Mouse (Mus musculus): ENCODE data around the gene Adcy2.

Gene Adcy2

DNA sequence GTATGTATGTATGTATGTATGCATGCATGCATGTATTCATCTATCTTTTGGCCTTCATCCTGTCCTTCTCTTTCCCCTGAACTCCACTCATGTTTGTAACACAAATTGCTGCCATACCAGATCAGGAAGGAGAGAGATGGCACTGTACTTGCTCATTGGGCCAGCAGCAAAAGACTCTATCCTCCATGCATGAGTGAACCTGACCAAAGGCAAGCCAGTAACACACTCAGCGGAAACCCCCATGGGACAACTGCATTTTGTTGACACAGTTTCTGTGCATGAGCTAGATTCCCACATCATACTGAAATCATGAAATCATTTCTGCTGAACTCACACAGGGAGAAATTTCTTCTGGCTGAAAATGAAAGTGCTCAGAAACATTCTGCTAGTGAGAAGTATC lies 172.9 kb downstream of the Adcy2 start:
- no peak for DNase-seq (ENCODE audit: low spot score in 2 of 2)

DNA sequence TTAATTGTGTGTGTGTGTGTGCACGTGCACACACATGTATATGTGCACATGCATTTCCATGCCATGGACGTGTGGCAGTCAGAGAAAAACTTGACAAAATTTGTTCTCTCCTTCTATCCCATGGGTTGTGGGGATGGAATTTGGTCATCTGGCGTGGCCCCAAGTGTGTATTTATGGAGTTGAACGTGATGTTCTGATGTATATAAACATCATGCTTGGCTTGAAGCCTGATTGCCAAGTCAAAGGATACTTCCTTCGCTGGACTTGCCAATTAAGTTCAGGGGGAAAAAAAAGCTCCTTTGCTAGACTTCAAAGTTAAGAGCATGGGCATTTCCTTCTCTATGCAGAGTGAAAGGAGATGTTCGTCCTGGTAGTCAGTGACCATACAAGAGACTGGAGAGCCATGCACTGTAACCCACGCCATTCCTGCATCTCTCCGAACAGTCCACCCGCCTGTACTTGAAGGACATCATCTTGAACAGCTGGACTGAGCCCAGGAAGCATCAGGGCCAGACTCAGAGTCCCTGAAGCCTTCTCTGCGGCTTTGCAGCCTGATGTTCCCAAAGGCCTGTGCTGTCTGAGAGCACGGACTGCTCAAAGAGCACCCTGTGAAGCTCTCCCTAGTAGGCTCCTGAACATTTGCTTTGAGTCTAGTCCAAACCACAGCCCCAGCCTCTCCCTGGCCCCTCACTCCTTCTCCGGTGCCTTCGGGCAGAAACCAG lies 178.3 kb downstream of the Adcy2 start:
- no peak for DNase-seq (ENCODE audit: low spot score in 2 of 2)

DNA sequence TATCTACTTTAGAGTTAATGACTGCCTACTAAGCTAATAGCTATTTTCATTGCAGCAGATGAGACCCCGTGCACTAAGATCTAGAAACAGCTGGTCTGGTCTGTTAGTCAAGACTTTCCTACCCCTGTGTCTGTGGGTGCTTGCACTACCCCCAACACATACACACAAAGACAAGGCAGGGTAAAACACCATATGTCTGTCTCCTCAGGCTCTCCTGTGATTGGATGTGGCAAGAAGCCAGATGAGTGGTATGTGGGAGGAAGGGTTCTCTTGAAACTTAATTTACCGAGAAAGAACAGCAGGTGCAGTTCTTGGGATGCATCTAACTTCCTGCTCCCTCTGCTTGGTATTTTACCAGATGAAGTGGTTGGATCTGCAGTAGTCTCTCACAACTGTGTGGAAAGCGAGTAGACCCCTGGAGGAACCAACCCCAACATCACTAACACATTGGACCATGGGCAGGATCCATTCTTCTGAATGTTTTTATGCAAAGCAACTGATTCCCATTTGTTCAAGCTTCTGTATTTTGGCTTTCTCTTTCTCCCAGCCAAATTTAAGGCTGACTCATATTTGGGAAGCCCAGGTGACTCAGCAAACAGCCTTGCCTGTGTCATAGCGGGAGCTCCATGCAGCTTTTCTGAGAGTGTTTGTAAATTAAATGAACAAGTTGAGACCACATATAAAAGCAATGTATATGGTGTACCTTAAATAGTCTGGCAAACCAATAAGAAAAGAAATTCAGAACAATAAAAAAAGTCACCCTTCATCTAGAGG lies 183.4 kb downstream of the Adcy2 start:
- DNase-seq (ENCODE audit: low spot score in 2 of 2): peak; percentile 47 to 77

DNA sequence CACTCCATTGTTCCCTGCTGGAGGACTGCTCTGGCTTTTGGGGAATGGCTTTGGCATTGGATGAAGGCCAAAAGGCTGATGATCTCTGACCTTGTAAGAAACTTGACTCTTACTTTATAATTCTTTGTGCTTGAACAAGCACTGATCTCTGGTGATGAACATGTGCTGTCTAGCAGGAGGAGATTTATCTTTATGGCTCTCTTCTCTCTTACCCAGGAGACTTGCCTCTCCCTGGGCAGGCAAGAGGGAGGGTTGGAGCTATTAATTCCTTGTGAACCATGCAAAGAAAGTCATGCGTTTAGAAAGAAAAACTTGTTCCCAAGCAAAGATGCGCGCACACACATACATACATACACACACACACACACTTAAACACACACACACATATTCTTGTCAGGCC lies 188.2 kb downstream of the Adcy2 start:
- no peak for DNase-seq (ENCODE audit: low spot score in 2 of 2)

DNA sequence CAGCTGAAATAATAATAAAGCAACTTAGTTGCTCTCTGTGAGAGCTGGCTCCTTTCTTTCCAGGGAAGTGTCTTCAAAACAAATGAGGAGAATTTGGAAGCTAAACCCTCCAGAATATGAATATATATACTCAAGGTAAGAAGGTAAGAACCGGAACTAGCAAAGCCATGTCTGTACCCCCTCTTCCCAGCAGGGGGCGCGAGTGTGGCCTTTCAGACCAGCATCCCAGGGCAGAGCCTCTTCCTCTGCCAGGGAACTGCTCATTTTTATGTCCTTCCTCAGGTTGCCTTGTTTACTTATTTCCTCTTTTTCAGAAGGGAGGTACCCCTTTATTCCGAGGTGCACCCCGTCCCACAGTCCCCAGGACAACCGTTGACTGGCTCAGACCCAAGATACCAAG lies 199.6 kb downstream of the Adcy2 start:
- peak in 1 of 2 experiments; percentile 43 for DNase-seq (ENCODE audit: low spot score in 2 of 2)

DNA sequence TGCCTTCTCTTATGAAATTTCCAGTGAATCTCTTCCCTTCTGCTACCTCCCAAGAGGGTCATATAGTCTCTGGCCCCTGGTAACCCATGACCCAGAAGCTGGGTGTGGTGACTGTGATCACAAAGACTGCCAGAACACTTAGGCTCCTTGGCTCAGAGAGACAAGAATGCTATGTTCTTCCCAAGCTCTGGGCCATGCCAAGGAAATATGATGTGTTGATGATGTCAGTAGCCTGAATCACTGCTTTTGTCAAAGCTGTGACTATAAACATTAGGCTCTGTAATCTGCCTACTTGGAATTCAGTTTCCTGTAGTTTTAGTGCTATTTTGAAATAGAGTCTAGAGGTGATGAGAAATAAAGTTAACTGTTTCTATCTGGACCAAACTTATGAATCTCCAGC lies 206.1 kb downstream of the Adcy2 start:
- DNase-seq (ENCODE audit: low spot score in 2 of 2): no peak

DNA sequence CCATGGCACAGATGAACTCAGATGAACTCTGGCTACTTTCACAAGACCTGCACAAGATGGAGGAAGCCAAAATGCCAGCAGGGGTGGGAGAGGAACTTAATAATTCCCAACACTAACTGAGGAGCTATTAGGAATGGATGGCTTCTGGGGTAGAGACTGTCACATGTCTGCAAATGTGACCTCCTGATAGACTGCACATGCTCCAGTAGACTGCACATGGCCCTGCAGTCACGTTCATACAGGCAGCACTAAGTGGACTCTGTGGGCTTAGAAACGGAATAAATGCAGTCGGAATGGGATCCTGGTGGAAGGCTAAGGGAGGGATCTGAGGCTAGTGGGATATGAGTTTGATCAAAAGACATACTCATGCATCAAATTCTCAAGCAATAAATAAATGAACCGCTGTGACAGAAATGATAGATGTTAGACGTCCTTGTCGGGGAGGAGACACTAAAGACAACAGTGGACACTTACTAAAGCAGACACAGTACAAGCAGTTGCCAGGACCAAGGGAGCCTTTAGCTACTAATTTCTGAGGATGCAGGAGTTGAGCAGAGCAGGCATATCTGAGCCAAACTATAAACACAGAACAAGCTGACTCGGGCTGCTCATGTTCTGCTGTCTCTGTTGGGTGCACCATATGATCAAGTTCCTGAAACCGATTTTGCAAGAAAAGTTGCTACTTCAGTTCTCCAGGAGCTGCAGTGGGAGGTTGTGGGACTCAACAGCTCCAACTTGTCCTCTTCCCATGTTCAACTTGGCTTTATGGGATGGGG lies 211.9 kb downstream of the Adcy2 start:
- DNase-seq (ENCODE audit: low spot score in 2 of 2): no peak

DNA sequence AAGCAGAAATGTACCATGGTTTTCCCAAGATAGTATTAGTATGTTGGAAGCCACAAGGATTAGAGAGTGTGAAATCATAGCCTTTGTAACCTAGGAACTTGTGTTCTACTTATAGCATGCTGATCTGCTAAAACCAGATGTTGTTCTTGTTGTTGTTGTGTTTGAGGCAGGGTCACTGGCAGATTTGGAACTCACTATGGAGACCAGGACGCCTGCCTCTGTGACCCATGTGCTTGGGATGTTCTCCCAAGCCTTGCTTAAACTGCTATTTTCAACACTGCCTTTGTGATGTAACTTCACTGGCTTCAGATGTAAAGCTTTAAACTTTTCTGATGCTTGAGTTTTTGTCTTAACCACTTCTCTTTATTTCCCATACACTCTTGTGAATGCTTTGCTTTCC lies 216.2 kb downstream of the Adcy2 start:
- DNase-seq (ENCODE audit: low spot score in 2 of 2): no peak

DNA sequence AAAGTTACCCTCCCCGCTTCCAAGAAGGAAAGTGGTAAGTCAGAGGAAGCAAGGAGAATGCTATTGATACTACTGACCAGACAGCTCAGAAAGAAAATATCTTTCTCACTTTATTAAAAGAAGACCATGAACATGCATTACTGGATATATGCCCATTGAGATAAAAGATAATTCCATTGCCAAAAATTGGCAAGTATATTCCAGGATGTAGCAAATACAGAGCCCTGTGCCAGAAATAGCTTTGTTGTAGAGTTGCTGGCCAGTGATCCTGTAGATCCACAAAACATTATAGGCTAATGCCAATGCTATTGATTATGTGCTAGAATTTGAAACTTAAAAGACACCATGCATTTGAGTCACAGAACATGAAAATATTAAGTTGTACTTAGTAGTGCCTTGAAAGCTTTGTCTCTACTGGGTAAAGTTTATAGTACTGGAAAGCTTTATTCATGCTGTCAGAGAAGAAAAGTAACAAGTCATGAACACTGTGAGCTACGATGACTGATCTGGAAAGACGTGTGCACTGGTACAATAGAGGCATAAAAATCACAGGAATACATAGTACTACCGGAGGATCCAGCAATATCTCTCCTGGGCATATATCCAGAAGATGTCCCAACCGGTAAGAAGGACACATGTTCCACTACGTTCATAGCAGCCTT lies 221.2 kb downstream of the Adcy2 start:
- DNase-seq (ENCODE audit: low spot score in 2 of 2): no peak

DNA sequence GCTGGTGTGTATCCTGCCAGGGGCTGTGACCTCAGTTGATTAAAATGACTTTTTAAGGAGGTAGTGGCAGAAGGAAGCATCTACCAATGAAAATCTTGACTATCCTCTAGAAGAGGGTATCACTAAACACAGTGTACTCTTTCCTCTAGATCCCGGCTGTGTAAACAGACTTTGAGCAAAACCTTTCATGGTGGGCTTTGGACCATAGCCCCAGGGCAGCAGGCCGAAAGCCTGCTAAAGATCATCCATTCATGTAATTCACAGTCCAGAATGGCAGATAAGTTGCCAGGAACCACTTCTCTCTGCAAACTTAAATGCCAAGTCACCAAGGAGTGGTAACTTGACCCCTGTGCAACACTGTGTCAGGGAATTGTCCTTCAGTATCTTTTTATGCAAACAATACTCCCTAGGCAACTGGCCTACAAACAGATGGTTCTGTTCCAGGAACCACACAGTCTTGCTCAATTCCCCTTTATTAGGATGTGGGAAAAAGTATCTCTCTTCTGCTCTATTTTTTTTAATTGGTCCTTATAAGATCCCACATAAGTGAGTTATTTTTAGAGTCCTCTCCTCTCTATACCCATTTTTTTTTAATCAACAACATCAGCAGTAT lies 225.6 kb downstream of the Adcy2 start:
- DNase-seq (ENCODE audit: low spot score in 2 of 2): no peak

DNA sequence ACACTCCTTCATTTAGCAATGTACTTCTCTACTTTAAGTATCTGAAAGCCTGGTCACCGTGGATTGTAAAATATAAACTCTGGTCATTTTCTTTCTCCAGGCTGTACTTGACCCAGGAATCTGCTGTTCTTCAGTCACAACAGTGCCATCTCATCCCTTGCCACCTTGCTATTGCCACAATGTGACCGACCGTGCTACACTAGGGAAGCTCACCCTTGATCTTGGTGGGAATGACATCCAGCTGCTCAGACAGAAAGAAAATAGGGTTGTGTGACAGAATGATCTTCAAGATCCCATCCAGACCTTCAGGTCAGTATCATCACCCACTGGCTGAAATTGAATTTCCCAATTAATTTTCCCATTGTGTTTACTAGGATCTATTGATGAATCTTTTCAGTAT lies 230.8 kb downstream of the Adcy2 start:
- DNase-seq (ENCODE audit: low spot score in 2 of 2): no peak

DNA sequence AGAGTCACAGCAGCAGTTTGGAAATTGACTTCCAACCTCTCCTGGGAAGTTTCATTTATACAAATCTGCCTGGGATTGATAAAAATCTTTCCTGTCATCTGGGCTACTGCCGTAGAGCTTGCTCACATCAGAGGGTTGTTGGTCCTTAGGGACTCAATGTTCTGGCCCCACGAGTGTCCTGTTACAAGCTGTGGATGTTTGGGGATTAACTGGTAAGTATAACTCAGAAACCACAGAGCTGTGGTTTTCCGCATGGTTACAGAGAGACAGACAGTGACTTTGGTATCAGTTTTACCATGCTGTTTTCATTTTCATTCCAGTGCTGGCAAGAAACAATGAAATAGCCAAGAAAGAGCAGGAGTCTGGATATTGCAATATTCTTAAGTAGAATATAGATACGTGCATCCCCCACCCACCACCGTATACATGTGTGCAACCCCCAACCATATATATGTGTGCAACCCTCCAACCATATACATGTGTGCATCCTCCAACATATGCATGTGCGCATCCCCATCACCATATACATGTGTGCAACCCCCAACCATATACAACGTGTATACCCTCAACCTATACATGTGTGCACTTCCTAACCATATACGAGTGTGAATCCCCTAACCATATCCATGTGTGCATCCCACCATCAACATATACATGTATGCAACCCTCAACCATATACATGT lies 233.3 kb downstream of the Adcy2 start:
- DNase-seq (ENCODE audit: low spot score in 2 of 2): no peak

DNA sequence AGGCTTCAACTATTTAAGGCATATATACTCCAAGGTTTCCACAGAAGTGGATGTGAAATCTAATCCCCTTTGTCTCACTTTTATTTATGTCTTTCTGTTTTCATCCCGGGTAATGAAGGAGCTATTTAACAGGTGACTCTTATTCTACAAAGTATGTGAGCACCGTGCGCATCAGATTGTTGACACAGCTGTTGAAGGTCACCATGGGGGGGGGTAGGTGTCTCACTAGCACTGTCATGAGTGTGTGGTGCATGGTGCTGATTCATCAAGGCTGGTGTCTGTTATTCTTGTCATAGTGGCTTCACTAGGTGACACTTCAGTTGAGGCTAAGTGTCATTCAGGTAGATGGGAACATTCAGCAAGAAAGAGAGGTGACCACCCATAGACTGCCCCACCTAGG lies 234.7 kb downstream of the Adcy2 start:
- DNase-seq (ENCODE audit: low spot score in 2 of 2): no peak

DNA sequence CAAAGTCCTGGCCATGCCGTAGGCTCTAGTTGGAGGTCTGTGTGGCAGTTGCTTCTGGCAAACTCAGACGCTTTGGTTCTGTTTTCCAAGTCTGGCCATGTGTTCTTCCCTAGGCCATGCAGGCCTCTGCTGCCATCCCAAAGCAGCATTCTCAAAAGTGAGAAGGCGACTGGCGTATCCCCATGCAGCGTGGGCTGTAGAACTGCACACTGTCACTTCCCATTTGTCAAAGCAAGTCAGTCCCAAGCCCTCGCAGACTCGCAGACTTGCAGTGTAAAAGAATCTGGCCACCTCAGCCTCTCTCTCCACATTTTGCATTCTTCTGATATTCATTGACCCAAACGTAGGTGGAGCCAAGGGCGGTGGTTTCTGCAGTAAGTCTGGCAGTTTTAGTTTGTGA lies 249.5 kb downstream of the Adcy2 start:
- peak; percentile 48 to 56 for DNase-seq (ENCODE audit: low spot score in 2 of 2)

DNA sequence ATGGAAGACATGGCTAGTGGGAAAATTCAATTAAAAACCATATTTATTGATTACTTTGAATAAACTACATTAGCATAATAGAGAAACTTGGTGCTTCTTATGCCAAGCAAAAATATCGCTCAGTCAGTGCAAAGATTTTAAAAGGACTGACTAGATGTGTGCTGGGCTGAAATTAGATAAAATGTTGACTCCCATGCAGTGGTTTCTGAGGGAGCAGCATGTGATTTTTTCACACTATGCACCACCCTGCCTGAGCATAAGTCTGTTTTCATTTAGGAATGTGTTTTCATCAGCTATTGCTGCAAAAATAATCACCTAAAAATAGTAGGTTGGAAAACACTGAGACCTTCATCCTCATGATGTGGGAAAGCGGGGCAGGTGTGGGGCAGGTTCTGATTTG lies 250.0 kb downstream of the Adcy2 start:
- no peak for DNase-seq (ENCODE audit: low spot score in 2 of 2)

DNA sequence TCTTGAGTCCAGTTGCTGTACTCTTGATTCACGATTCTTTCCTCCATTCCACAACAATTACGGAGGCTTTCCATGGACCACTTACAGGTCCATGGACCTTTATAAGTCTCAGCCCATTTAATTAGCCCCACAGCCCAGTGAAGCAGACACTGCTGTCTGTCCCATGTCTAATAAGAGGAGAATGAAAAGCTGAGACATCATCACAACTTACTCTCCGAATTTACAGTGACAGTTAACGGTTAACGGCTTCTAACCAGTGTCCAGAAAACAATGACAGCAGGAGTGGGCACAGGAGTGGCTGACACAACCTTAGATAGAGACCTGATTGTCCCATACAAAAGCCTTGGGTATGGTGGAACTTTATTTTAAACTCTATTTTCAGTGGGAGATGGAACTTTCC lies 253.9 kb downstream of the Adcy2 start:
- DNase-seq (ENCODE audit: low spot score in 2 of 2): no peak

DNA sequence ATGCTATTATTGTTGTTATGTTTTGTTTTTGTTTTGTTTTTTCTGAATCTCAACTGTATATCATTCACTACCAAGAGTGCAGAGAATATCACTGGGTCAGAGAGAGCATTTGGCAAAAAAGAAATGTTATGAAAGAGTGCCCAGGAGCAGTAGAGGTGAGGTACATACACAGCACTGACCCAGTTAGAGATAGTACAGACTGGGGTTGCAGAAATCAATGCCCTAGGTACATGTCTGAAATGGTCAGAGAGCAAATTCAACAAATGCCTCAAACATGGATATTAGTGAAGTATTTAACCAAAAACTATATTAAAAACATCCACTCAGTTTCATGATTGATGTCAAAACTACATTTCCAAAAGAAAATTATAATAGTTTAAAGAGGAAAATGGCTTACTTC lies 286.7 kb downstream of the Adcy2 start:
- DNase-seq (ENCODE audit: low spot score in 2 of 2): no peak

DNA sequence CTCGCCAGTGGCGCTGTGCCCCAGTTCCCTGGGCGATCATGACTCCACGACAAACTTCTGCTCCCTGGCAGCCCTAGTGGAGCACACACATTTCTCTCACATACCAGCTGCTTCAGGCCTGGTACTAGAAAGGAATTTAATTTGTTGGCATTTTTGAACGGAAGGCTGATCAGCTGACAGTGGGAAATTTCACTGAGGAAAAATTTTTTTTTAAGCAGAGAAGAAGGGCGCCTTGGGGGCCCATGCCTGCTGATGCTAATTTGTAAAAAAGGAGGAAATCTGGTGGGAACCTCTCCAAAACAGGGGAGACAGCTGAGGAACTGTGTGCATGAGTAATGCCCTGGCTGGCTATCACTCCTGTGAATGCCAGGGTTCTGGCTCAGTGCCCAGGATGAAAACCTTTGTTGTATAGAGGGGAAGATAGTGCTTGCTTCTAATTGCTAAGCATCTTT lies 292.0 kb downstream of the Adcy2 start:
- DNase-seq (ENCODE audit: low spot score in 2 of 2): peak; percentile 82

DNA sequence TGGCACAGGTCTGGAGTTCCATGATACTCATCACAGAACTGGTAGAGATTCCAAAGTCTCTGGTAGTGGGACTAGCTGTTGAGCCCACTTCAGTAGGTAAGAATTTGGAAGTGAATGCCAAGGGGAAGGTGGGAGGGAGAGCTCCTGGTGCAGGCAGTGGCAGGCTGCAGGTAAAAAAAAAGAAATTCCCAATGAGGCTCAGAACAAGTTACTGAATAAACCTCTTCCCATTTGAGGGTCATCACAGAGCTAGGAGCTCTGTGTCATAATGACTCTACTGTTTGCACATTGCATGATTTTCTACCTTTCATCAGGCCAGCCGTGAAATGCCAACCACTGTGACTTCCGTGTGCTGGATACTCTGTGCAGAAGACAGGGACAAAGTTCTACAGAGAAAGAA lies 314.4 kb downstream of the Adcy2 start:
- DNase-seq (ENCODE audit: low spot score in 2 of 2): no peak

DNA sequence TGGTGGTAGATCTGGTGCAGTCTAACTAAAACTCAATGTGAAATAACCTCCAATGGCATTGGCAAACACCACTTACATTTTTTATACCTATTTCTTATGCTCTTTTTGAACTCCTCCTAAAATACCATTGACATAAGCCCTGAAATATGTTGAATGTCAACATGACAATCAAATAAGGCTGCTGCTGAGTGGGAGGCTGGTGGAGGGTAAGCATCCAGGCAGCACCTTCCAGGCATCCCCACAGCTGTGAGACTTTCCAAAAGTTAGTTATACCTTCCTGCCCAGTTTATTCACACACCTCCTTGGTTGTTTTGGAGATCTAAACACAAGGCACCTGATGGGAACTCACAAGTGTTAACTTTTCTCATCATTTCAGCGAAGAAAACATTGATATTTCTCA lies 318.9 kb downstream of the Adcy2 start:
- DNase-seq (ENCODE audit: low spot score in 2 of 2): no peak

DNA sequence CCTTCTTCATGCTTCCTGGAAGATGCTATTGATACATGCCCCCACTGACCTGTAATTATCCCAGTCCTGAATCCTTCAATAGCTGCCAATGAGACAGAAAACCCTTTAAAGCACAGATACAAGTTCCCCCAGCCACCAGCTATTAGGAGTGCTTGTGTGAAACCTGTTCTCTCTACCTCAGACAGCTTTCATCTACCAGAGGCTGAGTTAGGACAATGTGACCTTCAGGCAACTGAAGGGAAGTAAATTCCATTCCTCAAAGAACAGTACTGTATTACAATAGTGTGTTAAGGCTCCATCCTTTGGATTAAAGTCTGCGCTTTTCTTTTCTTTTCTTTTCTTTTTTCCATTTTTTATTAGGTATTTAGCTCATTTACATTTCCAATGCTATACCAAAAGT lies 356.6 kb downstream of the Adcy2 start:
- DNase-seq (ENCODE audit: low spot score in 2 of 2): no peak
